Mouse (Mus musculus) G1E (cell line): ENCODE data around the gene Sgca.
A peak's percentile ranks its signal among the peaks of the same experiment; 100 is the strongest.

Source experiments
- CTCF ChIP-seq: IDR thresholded peaks from 2 replicates; pipeline ENCODE4 v1.5.1; 2012; ENCODE audit warnings: low read depth, low read length, inconsistent platforms, mixed read lengths
- GATA1 ChIP-seq: IDR thresholded peaks from 2 replicates; pipeline ENCODE4 v1.6.1; 2012; ENCODE audit warnings: borderline replicate concordance, low read length, inconsistent platforms, mixed read lengths
- GATA2 ChIP-seq: IDR thresholded peaks from 2 replicates; pipeline ENCODE4 v1.6.1; 2012; ENCODE audit warnings: low read depth, low read length, inconsistent platforms, borderline replicate concordance
- POLR2AphosphoS5 ChIP-seq: IDR thresholded peaks from 2 replicates; pipeline ENCODE4 v1.6.1; 2012; ENCODE audit warnings: low read depth, low read length, inconsistent platforms; ENCODE audit not compliant: insufficient replicate concordance
- TAL1 ChIP-seq: conservative IDR thresholded peaks from 2 replicates; pipeline ENCODE4 v1.6.1; 2012; ENCODE audit warnings: low read depth, low read length, inconsistent platforms, mixed read lengths

- TF ChIP-seq CTCF = peak; percentile 66
- TF ChIP-seq POLR2AphosphoS5 = no peak
- TF ChIP-seq GATA2 = no peak
- TF ChIP-seq TAL1 = no peak
- no peak for TF ChIP-seq GATA1
These were observed 39.3 kb downstream of the Sgca start for GRCm38 (mm10) chr11:94936851-94937295.
